Mouse (Mus musculus): ENCODE results near the gene Bckdha. TPM values are rescaled to one million over a fixed set of nuclear protein-coding genes. Genes with fewer than 3 reads are reported as not detected.

Gene Bckdha
- polyA plus RNA-seq (2015; fragmentation: Nextera tagmentation; extraction: Ambion mirVana): 61.6 and 65.0 TPM in 2 replicates

DNA sequence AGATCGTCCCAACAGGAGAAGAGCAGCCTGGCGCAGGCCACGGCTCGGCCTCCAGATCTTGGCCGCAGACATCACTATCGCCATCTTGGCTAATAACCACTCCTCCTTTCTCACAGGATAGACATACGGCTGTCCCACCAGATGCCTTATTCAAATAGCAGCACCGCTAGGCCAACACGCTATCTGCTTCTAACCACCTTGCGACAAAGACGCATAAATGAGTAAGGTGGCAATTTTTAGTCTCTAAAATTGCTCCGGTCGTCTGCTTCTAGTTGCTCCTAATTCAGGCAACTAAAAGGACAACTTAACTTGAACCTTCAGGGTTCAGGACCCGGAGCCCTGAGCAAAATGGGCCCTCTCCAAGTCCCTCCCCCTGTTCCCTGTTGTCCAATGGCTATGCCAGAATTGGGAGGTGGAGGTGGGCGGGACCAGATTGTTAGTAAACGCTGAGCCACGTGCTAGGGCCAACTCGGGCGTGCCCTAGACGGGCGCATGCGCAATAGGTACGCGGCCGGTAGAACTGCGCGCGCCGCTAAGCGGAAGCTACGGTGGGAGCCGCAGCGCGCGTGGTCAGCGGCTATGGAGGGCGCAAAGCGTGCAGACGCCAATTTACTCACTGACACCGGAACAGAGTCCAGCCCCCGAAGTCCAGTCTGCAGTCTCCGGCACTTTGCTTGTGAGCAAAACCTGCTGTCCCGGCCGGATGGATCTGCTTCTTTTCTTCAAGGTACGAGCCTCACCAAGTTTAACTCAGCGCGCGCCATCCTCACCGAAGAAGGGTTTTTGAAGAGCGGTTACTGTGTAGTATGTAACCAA lies at the start of gene Bckdha, which contains the start of gene Exosc5:
TSS of gene Bckdha (minus strand) at position 325 of the 816 bp plus-strand sequence.
TSS of gene Exosc5 (plus strand) at position 508 of the 816 bp plus-strand sequence.
- Histone ChIP-seq H3K27ac (peak within 1 kb of the TSS; percentile 22; the same call in 1 of the 2 replicates), H3K4me2 (replicated peaks) (peak within 1 kb of the TSS; percentile 91), H3K4me3 (peak within 1 kb of the TSS; percentile 64), H3K36me3 (peaks cover 19% of the 10 kb centered on the region), H3K27me3 (no peaks in the 10 kb centered on the region), H3K9ac (peak within 1 kb of the TSS; percentile 73), H3K4me1 (peaks cover 18% of the 10 kb centered on the region), H3K9me3 (no peaks in the 10 kb centered on the region)
- peak; percentile 99 for ATAC-seq (ENCODE audit: low FRiP score, low read depth)
- under 1% methylated on average over 50 of the region's 50 CpGs for WGBS

DNA sequence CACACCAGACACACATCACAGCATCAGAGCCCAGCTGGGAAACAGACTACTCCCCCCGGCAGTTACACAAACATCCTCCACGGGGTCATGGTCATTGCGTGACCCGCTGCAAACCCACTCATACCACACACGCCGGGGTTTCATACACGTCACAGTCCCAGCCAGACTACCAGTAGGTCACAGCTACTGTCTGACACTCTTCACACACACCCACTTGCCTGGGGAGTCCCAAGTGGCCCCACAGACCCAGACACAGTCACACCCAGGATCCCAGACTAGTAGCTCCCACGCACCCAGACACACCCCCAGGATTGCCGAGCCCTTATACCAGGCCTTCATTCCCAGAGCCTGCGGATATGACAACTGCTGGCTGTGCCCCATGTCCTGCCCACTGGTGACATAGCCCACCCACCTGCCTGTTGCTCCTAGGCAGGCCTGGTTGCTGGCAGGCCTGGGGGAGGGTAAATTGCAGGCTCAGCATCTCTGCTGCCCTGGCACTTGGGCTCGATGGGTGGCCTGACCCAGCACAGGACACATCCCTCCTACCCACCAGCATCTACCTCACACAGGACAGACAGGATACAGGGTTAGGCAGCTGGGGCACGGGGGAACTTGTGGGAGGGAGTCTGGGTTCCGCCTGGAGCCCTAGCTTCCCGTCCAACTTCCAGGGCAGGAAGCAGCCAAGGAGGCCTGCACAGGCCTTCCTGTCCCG lies 49.0 kb upstream of the Bckdha start:
- Histone ChIP-seq H3K4me2 (replicated peaks) (no peak overlapping the region), H3K4me3 (no peak overlapping the region), H3K27ac (peak overlapping the region; percentile 22; the same call in 1 of the 2 replicates), H3K4me1 (peaks cover 53% of the 10 kb centered on the region), H3K9ac (peak overlapping the region; percentile 31; the same call in 1 of the 2 replicates), H3K36me3 (peaks cover 8% of the 10 kb centered on the region), H3K9me3 (no peaks in the 10 kb centered on the region), H3K27me3 (peaks cover 16% of the 10 kb centered on the region)
- 54% methylated on average over 15 of the region's 15 CpGs for WGBS
- no peak for ATAC-seq (ENCODE audit: low FRiP score, low read depth)

DNA sequence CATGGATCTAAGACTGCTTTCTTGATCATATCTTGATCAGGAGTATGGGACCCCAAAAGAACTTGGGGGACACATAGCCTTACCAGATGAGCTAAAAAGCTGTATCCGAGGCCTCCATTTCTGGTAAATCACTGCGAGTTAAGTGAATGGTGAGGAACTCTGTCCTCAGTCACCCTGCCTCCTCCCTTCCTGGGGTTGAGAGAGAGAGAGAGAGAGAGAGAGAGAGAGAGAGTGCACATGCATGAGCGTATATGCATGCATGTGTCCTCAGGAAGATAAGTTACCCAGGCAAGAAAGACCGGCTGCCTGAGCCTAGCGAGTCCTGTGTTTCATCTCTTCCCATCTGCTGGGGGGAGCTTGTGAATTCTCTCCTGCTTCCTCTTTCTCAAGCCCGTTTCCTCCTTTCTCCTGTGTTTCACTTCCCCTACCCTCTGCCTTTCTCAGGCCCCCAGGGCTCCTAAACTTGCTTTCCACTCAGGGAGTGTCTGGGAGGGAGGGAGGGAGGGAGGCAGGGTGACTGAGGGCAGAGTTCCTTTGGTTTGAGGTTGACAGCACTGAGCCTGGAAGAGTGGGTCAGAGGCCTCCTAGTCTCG lies 47.9 kb upstream of the Bckdha start:
- peaks cover 6% of the 10 kb centered on the region; the same call in 1 of the 2 replicates for H3K9me3 ChIP-seq
- 65% methylated on average over 7 of the region's 7 CpGs for WGBS
- ATAC-seq (ENCODE audit: low FRiP score, low read depth): no peak
- H3K36me3 ChIP-seq: no peaks in the 10 kb centered on the region
- H3K9ac ChIP-seq: peak overlapping the region; percentile 8; the same call in 1 of the 2 replicates
- H3K4me1 ChIP-seq: peaks cover 43% of the 10 kb centered on the region
- peak overlapping the region; percentile 28; the same call in 1 of the 2 replicates for H3K27ac ChIP-seq
- no peak overlapping the region for H3K4me2 ChIP-seq (replicated peaks)
- H3K27me3 ChIP-seq: peaks cover 16% of the 10 kb centered on the region
- H3K4me3 ChIP-seq: no peak overlapping the region

DNA sequence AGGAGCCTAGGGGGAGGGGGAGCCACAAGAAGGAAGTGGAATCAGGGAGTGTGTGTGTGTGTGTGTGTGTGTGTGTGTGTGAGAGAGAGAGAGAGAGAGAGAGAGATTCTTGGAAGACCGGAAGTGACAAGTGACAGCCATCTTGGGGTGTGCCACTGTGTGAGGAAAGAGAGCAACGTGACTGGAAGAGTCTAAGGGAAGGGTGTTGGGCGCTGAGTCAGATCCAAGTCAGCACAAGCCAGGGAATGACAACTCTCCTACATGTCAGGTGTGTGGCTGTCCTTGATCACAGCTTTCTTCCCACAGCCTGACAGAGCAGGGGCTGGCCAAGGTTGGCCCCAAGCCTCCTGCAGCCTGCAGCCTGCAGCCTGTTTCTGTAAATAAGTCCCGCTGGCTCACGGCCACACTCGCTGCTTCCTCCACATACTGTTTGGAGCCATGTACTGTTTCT lies 47.0 kb upstream of the Bckdha start:
- H3K4me2 ChIP-seq (replicated peaks): no peak overlapping the region
- H3K4me3 ChIP-seq: no peak overlapping the region
- H3K4me1 ChIP-seq: peaks cover 34% of the 10 kb centered on the region
- no peak overlapping the region for H3K27ac ChIP-seq
- 60% methylated on average over 6 of the region's 6 CpGs for WGBS
- peaks cover 16% of the 10 kb centered on the region for H3K27me3 ChIP-seq
- no peaks in the 10 kb centered on the region for H3K36me3 ChIP-seq
- ATAC-seq (ENCODE audit: low FRiP score, low read depth): no peak
- H3K9ac ChIP-seq: no peak overlapping the region
- peaks cover 6% of the 10 kb centered on the region; the same call in 1 of the 2 replicates for H3K9me3 ChIP-seq

DNA sequence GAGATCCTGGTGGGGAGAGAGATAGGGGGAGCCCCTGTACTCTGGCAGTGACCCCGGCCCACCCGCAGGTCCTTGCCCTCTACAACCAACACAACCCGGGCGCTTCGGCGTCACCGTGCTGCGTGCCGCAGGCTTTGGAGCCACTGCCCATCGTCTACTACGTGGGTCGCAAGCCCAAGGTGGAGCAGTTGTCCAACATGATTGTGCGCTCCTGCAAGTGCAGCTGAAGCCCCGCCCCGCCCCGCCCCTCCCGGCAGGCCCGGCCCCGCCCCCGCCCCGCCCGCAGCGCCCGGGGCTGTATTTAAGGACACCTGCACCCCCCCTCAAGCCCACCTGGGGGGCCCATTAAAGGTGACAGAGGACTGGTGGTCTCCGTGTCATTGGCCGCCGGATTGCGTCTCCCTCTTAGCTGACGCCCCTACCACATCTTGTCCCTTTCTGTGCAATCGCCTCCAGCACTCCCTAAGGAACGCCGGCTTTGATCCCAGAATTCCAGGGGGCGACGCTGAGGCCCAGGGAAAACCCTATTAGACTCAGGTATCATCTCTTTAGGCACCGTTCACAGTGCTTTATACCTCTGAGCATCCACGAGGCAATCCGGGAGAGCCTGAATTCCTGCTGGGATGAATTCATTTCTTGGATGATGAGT lies 46.1 kb upstream of the Bckdha start:
- Histone ChIP-seq H3K36me3 (no peaks in the 10 kb centered on the region), H3K9ac (no peak overlapping the region)
- WGBS: 2% methylated on average over 37 of the region's 37 CpGs

DNA sequence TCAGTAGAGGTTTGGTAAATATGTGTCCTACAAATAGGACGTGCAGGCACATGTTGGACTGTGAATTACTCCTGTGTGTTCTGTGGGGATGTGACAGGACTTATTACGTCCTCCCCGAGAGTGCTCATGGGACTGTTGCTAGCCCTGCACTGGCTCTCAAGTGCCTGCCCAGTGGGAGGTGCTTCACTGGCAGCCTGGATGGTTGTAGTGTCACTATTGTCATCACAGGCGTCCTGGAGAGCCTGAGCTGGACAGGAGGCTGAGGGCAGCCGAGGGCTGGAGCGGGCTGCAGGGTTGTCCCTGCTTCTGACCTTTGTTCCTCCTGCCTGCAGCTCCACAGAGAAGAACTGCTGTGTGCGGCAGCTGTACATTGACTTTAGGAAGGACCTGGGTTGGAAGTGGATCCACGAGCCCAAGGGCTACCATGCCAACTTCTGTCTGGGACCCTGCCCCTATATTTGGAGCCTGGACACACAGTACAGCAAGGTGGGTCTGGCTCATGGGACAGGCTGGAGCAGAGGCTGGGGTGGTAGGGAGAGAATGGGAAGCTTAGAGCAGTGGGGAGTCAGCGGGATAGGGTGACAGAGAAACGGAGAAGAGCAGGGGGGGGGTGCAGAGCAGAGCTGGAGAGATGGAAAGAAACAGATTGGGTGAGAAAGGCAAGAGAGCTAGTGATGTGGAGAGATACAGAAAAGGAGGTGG lies 45.2 kb upstream of the Bckdha start:
- Histone ChIP-seq H3K27me3 (peaks cover 16% of the 10 kb centered on the region), H3K9ac (no peak overlapping the region), H3K4me3 (0 out of 2 replicates have a peak overlapping the region, but pooled peaks have one; percentile 22), H3K4me2 (replicated peaks) (no peak overlapping the region; the same call in 1 of the 2 replicates), H3K36me3 (no peaks in the 10 kb centered on the region), H3K4me1 (peaks cover 23% of the 10 kb centered on the region), H3K27ac (no peak overlapping the region), H3K9me3 (peaks cover 6% of the 10 kb centered on the region; the same call in 1 of the 2 replicates)
- 30% methylated on average over 10 of the region's 10 CpGs for WGBS
- ATAC-seq (ENCODE audit: low FRiP score, low read depth): no peak

More for the DNA sequence above, 46.1 kb upstream of the Bckdha start:
- H3K4me1 ChIP-seq: peaks cover 25% of the 10 kb centered on the region
- H3K4me3 ChIP-seq: peak overlapping the region; percentile 22
- peak overlapping the region; percentile 59 for H3K4me2 ChIP-seq (replicated peaks)
- H3K27ac ChIP-seq: no peak overlapping the region
- H3K9me3 ChIP-seq: peaks cover 6% of the 10 kb centered on the region; the same call in 1 of the 2 replicates
- peaks cover 16% of the 10 kb centered on the region for H3K27me3 ChIP-seq
- ATAC-seq (ENCODE audit: low FRiP score, low read depth): no peak; the same call in 1 of the 2 replicates

DNA sequence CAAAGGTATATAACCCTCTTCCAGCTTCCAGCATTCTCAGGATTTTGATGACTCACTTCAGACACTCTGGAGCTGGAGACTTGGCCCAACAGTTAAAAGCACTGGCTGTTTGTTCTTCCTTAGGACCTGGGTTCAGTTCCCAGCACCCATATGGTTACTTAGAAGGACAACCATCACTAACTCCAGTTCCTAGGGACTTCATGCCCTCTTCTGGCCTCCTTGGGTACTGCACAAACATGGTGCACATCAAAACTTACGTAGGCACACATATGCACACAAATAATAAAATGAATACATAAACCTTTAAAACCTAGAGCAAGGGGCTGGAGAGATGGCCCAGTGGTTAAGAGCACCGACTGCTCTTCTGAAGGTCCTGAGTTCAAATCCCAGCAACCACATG lies 43.6 kb upstream of the Bckdha start:
- Histone ChIP-seq H3K36me3 (no peaks in the 10 kb centered on the region), H3K9ac (no peak overlapping the region), H3K4me1 (peaks cover 11% of the 10 kb centered on the region), H3K4me2 (replicated peaks) (no peak overlapping the region), H3K9me3 (peaks cover 6% of the 10 kb centered on the region; the same call in 1 of the 2 replicates), H3K27ac (no peak overlapping the region), H3K4me3 (no peak overlapping the region), H3K27me3 (peaks cover 19% of the 10 kb centered on the region)
- WGBS: 97% methylated on average over 2 of the region's 2 CpGs
- no peak for ATAC-seq (ENCODE audit: low FRiP score, low read depth)

DNA sequence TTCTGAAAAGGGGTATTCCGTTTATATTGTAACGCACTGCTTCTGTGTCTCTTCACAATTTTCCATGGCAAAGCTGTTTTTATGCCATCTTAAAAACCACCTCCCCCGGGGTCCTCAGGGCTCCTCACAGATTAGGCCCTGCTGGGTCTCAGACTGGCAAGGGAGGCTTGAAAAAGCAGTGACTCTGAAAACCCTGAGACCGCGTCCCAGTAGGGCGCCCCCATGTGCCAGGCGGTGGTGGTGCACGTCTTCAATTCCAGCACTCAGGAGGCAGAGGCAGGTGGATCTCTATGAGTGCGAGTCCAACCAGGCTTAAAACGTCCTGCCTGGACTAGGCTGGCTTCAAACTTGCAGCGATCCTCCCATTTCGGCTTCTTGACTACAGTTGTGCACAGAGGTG lies 42.0 kb upstream of the Bckdha start:
- Histone ChIP-seq H3K4me3 (no peak overlapping the region), H3K27me3 (peaks cover 19% of the 10 kb centered on the region), H3K4me2 (replicated peaks) (no peak overlapping the region), H3K9me3 (peaks cover 6% of the 10 kb centered on the region; the same call in 1 of the 2 replicates), H3K36me3 (no peaks in the 10 kb centered on the region), H3K4me1 (peaks cover 10% of the 10 kb centered on the region), H3K9ac (no peak overlapping the region), H3K27ac (no peak overlapping the region)
- 76% methylated on average over 12 of the region's 12 CpGs for whole genome bisulfite sequencing
- ATAC-seq (ENCODE audit: low FRiP score, low read depth): no peak

DNA sequence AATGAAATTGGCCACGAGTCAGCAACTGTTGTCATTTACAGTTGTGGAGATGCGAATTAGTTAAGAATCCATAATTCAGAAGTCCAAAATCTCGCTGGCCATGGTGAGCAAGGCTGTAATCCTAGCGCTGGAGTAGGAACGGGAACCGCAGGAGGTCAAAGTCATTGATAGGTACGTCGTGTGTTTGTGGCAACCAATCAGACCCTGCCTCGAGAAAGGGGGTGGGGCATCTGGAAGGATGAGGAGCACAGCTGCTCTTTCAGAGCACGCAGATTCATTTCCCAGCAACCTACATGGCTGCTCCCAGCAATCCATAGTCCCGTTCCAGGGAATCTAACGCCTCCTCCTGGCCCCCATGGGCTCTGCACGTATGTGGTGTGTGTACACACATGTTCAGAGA lies 41.1 kb upstream of the Bckdha start:
- ATAC-seq (ENCODE audit: low FRiP score, low read depth): no peak
- Histone ChIP-seq H3K4me1 (peaks cover 7% of the 10 kb centered on the region), H3K9me3 (peaks cover 6% of the 10 kb centered on the region; the same call in 1 of the 2 replicates), H3K9ac (no peak overlapping the region), H3K27ac (no peak overlapping the region), H3K4me2 (replicated peaks) (no peak overlapping the region), H3K27me3 (peaks cover 19% of the 10 kb centered on the region), H3K4me3 (no peak overlapping the region), H3K36me3 (no peaks in the 10 kb centered on the region)
- WGBS: 59% methylated on average over 13 of the region's 13 CpGs

DNA sequence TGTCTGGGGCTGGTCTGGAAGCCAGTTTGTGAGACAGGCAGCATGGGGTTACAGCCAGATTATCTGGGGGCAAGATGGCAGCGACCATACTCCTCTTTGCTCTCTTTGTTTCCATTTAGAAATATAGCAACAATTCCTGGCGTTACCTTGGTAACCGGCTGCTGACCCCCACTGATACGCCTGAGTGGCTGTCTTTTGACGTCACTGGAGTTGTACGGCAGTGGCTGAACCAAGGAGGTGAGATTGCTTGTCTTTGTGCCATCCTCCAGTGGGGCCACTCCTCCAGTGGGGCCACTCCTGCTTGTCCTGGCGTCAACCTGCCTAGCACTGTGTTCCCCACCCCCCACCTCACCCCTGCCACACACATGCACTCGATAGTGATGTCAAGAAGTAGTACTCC lies 35.3 kb upstream of the Bckdha start:
- no peaks in the 10 kb centered on the region for H3K9me3 ChIP-seq
- no peak overlapping the region for H3K9ac ChIP-seq
- no peak overlapping the region for H3K4me2 ChIP-seq (replicated peaks)
- H3K4me1 ChIP-seq: peaks cover 5% of the 10 kb centered on the region
- H3K36me3 ChIP-seq: no peaks in the 10 kb centered on the region
- H3K4me3 ChIP-seq: no peak overlapping the region
- H3K27me3 ChIP-seq: peaks cover 32% of the 10 kb centered on the region
- no peak overlapping the region for H3K27ac ChIP-seq
- WGBS: 76% methylated on average over 8 of the region's 8 CpGs
- ATAC-seq (ENCODE audit: low FRiP score, low read depth): no peak

DNA sequence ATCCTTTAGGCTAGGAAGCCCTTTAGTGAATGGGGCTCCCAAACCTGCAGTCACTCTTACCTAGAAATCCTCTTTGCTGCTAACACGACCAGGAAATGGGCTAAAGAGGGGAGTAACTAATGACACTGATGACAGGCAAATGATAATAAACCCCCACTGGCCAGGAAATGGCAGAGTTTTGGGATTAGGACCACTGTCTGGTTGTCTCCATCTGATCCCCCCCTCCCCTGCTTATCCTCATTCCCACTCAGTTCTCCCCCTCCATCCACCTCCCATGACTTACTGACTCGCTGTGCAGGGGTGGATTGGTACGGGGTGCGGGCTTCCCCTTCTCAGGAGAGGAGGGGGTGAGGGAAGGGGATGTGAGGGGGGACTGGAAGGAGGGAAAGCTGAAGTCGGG lies 31.3 kb upstream of the Bckdha start:
- ATAC-seq (ENCODE audit: low FRiP score, low read depth): no peak
- Histone ChIP-seq H3K4me3 (peak overlapping the region; percentile 66), H3K36me3 (no peaks in the 10 kb centered on the region), H3K9ac (no peak overlapping the region), H3K4me2 (replicated peaks) (peak overlapping the region; percentile 86), H3K9me3 (no peaks in the 10 kb centered on the region), H3K27ac (no peak overlapping the region), H3K4me1 (peaks cover 37% of the 10 kb centered on the region), H3K27me3 (peaks cover 67% of the 10 kb centered on the region)
- WGBS: 36% methylated on average over 5 of the region's 5 CpGs
